Mouse (Mus musculus): Measurements from ENCODE around the gene Rnf150. TPM values are rescaled to one million over a fixed set of nuclear protein-coding genes. Genes with fewer than 3 reads are reported as not detected.

The Rnf150 gene
- polyA plus RNA-seq, 1 experiment, result 17.2 TPM

DNA sequence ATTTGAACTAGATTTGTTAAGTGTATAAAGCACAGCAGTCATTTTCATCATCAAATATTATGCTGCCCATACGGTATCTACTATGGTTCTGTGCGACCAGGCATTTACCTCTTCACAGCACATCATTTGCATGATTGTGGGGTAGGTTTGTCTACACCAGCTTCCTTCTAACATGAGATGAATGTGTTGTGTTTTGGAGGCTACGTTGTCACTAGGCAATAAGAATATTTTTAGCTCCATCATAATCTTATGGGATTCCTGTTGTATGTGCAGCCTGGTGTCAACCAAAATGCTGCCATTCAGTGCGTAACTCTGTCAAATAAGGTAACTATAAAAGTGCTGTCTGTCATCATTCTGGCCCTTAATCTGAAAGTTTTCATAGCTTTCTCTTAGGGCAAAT is 24.1 kb downstream of the Rnf150 start:
- no peak for DNase-seq (ENCODE audit: extremely low spot score in 1 of 2, low spot score in 1 of 2)

DNA sequence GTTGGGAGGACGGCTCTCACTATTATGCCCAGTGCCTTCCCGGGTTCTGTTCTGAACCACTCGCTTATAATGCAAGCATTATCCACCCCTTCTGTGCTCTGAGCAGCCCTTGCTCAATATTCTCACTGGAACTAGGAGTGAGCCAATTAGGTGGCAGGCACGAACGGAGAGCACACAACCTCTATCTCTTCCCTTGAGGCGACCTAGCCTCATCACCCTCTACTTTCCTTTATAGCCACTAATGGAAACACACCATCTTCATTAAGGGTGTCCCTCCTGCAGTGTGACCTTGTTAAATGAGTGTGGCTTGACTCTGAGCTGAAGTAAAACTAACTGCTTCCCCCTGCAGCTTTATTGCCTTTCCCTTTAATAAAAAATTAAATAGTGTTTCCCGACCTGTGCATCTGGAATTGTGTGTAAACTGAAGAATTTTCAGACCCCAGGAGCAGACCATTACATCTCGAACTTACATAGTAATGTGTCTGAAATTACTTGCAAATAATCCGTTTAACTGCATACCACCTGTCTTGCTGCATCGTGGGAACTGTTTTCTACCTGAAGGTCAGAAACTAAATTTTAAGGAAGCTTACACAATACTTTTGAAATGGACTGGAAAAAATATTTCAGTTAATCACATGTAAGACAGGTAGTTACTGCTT is 26.0 kb downstream of the Rnf150 start:
- no peak for DNase-seq (ENCODE audit: extremely low spot score in 1 of 2, low spot score in 1 of 2)

DNA sequence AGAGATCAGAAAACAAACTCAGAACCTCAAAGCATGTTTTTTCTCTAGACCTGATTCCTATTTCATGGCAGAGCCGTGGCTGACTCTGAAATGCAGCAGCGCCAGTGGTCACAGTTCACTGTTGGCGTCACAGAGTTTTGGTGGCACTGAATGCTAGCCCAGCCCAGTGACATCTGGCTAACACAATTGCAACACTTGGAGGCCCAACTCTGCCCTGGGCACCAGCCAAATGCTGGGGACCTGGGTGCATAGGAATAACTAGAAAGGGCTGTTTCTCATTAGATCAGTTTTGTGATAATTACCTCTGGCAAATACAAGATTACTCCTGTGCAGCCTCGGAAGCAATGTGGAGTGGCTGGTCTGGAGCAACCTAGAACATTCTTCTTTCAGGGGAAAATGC is 31.9 kb downstream of the Rnf150 start:
- DNase-seq (ENCODE audit: extremely low spot score in 1 of 2, low spot score in 1 of 2), result no peak

DNA sequence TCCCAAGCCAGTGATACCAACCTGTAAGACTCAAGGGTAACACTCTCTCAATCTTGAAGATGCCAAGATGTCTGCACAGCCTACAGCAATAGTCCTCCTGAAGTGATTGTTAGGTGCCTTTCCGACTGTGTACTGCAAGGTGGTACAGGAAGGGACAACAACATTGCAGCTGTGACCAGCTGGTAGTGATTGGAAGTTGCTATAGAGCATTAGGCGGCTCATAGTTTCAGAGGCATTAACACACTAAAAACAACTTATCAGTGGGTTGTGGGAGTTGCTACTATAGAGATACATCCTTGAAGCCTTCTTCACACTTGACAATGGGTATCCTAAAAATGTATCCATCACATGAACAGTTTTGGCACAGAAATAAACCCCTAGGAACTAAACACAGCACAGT is 33.6 kb downstream of the Rnf150 start:
- DNase-seq (ENCODE audit: extremely low spot score in 1 of 2, low spot score in 1 of 2), result no peak

DNA sequence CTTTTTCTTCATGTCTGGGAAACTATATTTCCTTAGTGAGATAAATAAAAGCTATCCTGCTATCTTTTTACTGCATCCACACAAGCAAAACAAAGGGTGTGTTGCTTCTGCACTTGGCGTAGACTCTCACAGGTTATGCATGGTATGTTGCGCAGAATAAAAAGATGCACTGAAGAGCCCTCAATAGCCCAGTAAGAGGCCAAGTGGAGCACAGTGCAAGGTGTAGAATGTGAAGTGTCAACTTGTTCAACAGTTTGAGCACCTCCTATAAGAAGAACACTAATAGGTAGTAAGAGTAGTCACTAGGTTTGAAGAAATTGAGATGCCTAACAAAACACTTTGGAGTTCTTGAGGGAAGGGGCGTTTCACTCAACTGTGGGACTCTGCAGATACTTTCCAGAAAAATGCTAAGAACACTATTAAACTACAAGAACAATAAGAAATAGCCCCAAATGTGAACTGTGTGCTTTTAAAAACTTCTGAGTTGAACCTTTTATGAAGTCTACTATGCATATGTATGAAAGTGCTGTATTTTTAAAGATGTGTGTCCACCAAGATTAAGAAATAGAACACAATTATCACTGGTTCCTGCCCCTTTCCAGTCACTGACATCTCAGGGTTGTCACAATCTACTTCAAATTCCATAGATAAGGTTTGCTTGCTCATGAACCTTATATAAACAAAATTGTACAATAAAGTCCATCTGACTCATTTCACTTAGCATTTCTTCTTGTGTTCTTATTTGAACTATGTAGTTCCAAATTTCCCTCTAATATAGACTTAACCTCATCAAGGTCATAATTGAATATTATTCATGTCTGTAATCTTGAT is 34.7 kb downstream of the Rnf150 start:
- no peak for DNase-seq (ENCODE audit: extremely low spot score in 1 of 2, low spot score in 1 of 2)

DNA sequence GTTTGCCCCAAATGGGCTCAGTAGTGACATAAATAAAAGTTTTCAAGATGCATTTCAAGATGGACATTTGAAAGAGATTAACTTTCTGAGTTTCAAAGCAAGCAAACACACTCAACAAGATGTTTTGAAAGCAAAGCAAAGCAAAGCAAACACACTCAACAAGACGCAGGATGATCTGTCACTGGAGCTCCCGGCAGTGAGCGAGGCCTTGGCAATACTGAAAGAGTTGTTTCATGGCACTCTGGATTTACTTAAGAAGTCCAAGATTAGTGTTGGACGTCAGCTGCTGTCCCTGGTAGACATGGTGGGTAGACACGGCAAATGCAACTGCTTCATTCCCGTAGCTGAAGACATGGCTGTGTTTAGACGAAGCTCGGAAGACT is 35.3 kb downstream of the Rnf150 start:
- DNase-seq (ENCODE audit: extremely low spot score in 1 of 2, low spot score in 1 of 2), result no peak

DNA sequence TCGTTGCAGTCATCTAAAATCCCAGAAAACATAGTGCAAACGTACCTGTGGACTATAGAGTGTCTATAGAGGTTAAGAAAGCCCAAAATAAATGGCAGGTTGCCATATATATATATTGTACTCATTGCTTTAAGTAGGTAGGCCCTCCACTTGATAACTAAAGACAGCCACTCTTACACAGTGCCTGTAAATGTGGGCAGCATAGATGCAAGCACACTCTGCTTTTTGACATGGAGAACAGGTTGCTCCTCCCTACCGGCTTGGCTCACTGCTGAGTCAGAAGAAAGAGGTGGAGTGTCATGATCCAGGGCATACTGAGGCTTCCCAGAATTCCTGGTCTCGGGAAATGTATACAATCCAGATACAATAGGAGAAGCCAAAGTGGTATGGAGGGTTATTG is 37.8 kb downstream of the Rnf150 start:
- no peak for DNase-seq (ENCODE audit: extremely low spot score in 1 of 2, low spot score in 1 of 2)

DNA sequence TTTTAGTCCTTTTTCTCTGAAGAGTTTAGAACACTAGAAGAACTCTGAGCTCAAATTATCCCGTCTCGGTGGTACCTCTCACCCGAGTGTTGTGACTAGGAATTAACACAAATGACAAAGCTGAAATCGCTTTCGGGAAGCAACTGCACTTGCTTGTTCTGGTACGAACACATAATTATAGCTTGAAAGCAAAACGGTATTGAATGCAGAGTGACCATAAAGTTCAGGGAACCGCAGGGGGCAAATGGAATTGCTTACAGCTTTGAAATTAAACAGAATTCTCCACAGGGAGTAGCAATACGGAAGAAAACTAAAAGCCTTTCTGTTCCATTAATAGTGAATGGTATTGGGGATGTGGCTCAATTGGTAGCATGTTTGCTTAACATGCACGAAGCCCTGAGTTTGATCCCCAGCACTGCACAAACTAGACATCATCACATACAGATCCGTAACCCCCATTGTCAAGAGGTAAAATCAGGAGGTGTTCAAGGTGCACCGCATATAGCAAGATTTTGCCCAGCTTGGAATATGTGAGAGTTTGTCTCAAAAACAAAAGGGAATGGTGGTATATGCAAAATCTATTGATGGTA is 38.5 kb downstream of the Rnf150 start:
- DNase-seq (ENCODE audit: extremely low spot score in 1 of 2, low spot score in 1 of 2), result no peak

DNA sequence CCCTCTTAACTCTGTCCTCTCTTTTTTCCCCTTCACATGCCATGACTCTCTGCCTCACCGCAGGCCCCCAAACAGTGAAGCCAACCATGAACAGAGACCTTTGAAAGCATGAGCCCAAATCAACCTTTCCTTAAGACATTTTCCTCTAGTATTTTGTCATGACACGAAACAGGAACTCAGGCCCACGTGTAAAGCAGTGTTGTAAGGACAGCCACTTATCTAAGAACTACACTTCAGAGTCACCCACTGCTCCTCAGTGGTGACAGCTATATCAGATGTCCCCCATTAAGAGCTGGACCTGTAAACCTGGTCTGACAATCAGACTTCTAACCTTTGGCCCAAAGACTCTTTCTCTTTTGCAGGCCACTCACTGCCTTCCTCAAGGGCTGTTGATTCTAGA is 40.3 kb downstream of the Rnf150 start:
- no peak for DNase-seq (ENCODE audit: extremely low spot score in 1 of 2, low spot score in 1 of 2)

DNA sequence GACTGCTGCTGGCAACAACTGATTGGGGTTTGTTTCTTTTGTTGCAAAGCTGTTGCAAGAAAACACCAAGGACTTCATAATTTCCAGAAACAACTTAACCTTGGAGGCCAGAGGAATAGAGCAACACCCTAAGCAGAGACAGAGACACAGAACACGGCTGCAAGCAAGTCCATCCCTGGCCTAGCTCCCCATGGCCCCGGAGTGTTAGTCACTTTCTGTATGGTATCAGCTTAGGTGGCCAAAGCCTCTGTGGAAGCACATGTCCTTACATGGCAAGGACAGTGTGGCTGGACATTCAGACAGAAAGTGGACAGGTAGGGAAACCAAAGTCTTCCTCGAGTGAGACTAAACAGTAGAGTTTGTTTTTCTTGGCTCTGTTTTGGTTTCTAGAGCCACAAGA is 44.1 kb downstream of the Rnf150 start:
- DNase-seq (ENCODE audit: extremely low spot score in 1 of 2, low spot score in 1 of 2), result no peak

DNA sequence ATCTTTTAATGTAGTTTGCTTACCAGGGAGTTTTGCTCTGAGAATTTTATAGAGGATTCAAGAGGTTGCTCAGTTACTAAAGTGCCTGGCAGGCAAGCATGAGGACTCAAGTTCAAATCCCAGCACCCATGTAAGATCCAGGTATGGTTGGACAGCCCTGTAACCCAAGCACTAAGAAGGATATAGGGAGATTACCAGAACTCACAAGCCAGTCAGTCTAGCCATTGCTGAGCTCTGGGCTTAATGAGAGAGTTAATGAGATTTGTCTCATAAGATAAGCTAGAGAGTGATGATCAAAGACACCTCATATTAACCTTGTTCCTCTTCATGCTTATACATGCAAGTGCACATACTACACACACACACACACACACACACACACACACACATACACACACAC is 48.3 kb downstream of the Rnf150 start:
- no peak for DNase-seq (ENCODE audit: extremely low spot score in 1 of 2, low spot score in 1 of 2)

DNA sequence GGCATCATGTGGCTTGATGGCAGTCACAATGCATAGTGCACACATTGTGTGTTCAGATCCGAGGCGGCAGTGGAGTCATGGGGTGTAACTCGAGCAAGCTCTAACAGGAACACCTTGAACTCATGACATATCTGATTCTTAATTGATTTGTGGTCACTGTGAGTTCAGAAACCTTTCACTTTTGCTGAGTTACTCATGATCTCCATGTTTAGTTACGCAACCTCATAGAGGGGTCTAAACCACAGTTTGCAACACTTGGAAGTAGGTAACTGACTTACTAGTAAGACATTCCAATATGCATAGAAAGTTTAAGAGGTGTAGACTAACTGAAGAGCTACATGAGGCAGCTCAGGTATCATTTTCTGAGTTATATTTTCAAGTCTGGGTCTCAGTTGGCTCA is 49.1 kb downstream of the Rnf150 start:
- no peak for DNase-seq (ENCODE audit: extremely low spot score in 1 of 2, low spot score in 1 of 2)

DNA sequence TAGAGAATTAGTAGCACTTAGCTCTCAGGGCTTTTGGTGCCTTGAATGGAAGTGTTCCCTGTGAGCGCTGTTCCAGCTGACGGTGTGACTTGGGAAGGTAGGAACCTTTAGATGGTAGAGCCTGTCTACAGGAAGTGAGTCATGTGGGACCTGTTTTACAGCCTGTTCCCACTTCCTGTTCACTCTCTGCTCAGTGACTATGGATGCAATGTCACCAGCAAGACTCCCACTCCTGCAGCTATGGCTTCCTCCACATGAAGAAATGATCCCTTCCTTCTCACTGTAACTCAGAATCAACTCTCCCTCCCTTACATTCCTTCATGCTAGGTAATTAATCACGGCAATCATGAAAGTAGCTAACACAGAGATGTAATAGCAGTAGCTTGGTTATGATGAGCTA is 51.4 kb downstream of the Rnf150 start:
- DNase-seq (ENCODE audit: extremely low spot score in 1 of 2, low spot score in 1 of 2), result no peak

DNA sequence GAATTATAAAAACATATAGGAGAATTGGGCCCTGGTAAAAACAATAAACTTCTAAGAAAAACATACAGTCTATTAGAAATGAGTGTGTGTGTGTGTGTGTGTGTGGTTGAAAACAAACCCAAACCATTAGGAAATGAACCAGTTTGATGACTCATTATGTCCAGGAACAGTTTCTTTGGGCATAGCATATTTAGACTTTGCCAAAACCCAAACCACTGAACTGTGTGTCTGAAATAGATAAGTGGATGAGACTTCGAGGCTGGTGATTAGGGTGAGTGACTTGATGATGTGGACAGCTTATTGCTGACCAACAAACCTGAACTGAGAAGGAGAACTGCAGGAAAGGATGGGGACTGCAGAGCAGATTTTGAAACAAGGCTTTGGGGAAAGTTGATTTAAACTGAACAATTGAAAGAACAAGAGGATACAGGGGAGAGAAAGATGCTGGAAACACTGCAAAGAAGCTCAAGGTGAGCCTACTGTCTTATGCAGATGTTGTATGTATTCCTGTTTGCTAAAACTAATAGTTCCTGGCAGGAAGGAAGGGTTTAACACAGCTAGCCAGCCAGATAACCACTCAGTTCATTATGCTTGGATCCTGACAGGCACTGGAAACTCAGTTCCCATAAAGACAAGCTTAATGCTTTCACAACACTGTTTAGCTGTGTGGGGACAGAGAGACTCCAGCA is 53.8 kb downstream of the Rnf150 start:
- no peak for DNase-seq (ENCODE audit: extremely low spot score in 1 of 2, low spot score in 1 of 2)

DNA sequence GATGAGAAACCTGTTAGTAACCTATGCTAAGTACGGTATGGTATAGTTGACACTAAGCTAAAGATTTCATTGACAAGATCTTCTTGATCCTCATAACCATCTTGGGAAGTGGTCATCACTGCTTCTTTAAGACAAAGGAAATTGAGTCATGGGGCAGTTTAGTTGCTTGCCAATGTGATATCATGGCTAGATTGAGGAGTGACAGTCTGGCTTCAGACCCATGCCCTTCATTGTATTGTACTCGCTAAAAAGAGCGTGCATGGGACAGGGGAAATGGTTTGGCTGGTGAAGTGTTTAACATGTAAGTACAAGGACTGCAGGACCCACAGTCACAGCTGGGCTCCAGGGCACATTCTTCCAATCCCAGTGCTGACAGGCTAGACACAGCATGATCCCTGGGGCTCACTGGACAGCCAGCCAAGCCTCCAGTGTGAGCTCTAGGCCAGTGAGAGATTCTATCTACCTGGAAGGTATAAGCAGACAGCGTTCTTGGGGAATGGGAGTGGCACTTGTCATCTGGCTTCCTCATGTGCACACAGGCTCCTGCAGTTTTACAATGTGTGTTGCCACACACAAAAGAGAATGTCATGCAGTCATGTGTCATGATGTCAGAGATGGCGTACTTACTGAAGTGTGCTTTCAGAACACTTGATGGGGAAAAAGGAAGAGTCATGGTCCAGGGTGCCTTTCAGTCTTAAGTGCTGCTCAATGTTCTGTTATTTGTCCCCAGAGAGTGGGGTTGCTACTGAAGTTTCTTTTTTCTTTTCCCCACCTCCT is 54.6 kb downstream of the Rnf150 start:
- DNase-seq (ENCODE audit: extremely low spot score in 1 of 2, low spot score in 1 of 2), result no peak

DNA sequence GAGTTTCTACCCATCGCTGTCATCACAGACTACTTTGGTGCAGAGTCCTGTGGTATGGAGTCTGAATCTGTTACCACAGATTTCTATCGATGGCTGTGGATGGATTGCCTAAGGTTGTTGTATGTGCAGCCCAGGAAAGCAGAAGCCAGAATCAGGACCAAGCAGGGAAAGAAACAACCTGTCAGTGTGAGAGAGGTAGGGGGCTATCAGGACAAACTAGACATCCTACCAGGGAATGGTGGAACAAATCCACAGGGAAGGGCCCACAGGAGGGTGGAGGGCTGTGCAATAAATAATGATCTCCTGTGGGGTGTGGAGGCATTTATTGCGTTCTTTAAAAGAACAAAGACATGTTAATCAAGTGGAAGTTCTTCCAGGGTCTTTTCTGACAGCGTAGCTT is 56.5 kb downstream of the Rnf150 start:
- DNase-seq (ENCODE audit: extremely low spot score in 1 of 2, low spot score in 1 of 2), result no peak

DNA sequence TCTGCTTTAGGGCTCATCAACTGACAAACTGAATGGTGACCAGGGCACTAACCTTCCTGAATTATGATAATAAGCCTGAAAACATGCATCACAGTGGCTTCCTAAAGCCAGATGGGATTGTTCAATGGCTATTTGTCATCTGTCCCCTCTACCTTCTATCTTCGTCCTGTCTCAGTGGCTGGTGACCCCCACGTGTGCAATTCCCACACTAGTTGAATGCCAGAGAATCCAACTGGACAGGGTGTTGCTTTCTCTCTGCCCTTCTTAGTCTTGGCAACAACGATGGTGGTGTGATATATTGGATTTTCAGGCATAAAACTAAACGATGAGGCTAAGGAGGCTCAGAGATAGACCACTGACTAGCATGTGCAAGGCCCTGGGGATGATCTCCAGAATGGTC is 57.0 kb downstream of the Rnf150 start:
- DNase-seq (ENCODE audit: extremely low spot score in 1 of 2, low spot score in 1 of 2), result no peak

DNA sequence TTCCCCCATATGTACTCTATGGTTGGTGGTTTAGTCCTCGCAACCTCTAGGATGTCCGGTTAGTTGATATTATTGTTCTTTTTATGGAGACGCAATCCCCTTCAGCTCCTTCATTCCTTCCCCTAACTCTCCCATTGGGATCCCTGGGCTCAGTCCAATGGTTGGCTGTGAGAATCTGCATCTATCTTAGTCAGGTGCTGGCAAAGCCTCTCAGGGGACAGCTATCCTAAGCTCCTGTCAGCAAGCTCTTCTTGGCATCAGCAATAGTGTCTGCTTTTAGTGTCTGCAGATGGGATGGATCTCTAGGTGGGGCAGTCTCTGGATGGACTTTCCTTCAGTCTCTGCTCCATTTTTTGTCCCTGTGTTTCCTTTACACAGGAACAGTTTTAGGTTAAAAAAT is 62.1 kb downstream of the Rnf150 start:
- no peak for DNase-seq (ENCODE audit: extremely low spot score in 1 of 2, low spot score in 1 of 2)

DNA sequence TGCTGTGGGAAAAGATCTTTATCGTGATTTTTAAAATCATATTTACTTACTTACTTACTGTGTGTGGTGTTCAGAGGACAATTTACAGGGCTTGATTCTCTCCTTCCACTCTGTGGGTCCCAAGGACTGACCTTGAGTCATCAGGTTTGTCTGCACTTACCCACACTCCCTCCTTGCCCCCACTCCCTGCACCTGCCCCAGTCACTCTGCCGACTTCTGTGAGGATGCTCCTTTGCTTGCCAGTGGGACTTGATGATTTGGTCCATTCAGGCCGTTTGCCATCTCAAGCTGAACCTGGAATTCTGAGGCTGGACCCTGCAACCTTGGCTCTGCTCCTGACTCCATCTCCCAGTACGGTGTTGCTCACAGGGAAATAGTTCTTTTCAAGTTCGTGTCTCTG is 63.4 kb downstream of the Rnf150 start:
- no peak for DNase-seq (ENCODE audit: extremely low spot score in 1 of 2, low spot score in 1 of 2)

DNA sequence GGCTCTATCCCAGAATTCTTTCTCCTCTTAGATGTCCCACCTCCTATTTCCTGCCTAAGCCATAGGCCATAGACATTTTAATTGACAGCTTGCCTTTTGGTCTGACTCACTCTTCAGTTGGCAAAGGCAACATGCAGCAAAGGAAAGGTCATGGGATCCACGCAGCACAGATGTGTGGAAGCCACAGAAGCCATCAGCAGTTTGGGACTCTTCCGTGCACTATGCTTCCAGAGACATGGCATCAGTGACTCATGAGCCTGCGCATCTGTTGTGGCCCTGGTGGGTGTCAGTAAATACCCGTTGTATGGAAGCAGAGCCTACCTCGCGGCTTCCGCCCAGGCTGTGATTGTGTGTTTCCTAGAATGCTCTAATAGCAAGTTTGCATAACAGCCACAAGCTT is 68.4 kb downstream of the Rnf150 start:
- DNase-seq (ENCODE audit: extremely low spot score in 1 of 2, low spot score in 1 of 2), result no peak

DNA sequence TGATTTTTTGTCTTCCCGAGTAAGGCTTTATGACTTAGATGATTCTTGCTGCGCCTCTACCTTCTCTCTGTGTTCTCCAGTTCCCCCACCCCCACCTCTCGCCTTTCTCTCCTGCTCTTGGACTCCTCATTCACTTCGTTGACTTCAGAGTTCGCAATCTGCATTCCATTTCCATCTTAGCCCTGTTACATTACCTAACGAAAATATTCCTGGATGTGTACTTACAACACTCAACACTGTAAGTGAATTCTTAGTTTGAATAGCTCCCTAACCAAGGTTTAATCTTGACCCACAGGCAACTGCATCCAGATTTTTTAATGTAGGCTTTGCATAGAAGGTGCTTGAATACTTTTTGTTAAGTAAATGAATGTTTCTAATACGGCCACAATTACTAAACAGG is 73.0 kb downstream of the Rnf150 start:
- DNase-seq (ENCODE audit: extremely low spot score in 1 of 2, low spot score in 1 of 2), result no peak

All from frontal cortex, adult 2 months (tissue).